Mouse (Mus musculus): ENCODE results near the gene R3hdm1.

GRCm38 (mm10) chr1:128098309-128098708 is 4.8 kb upstream of the R3hdm1 start:
- TF ChIP-seq CTCF (IDR thresholded peaks at IDR 0.05; ENCODE audit: borderline replicate concordance, extremely low read depth, insufficient read depth, insufficient read length), result no peak
- no peak for TF ChIP-seq POLR2A (IDR thresholded peaks at IDR 0.05; ENCODE audit: borderline replicate concordance, extremely low read depth, insufficient read depth, insufficient read length, poor library complexity, severe bottlenecking)
